Mouse (Mus musculus) heart, postnatal 10 days (tissue): ENCODE results near the gene Zfyve27. TPM values are rescaled to one million over a fixed set of nuclear protein-coding genes. Genes with fewer than 3 reads are reported as not detected.
A peak's percentile ranks its signal among the peaks of the same experiment; 100 is the strongest.

Source experiments
- DNase-seq, 2 experiments: peaks; one replicate each; pipeline ENCODE4 v3.0.0; 2021
- intact Hi-C: fragments of 180-260 bp; cut with DNase I; formaldehyde crosslinking; loops from one replicate; pipeline ENCODE4 v1.15.1; 2025
- total RNA-seq, 2 experiments: library from RNA; stranded (reverse); gene quantifications; 2 replicates each; pipeline ENCODE4 v1.2.3; 2021

The Zfyve27 gene
- total RNA-seq, 2 experiments from 2014 or later: 27.6 to 29.6 TPM

DNA sequence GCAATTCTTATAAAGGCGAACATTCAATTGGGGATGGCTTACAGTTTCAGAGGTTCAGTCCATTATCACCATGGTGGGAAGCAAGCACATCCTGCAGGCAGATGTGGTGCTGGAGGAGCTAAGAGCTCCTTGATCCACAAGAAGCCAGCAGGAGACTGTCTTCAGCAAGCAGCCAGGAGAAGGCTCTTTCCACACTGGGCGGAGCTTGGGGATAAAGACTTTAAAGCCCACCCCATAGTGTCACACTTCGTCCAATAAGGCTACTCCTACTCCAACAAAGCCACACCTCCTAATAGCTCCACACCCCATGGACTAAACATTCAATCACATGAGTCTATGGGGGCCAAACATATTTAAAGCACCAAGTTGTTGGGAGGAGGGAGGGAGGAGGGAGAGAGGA is 21.8 kb upstream of the Zfyve27 start:
- DNase-seq: no peak
- intact Hi-C loops: no loop called here

DNA sequence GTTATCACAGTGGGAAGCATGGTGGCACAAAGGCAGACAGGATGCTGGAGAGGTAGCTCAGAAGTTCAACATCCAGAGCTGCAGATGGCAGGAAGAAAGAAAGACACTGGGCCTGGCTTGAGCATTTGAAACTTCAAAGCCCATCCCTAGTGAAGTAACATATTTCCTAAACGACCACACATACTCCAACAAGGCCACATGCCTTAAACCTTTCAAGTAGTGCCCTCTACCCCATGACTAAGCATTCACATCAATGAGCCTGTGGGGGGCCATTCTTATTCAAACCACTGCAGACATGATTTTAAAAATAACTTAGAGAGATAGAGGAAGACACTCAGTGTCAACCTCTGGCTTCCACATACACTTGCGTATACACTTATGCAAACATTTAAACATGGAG is 21.0 kb upstream of the Zfyve27 start:
- DNase-seq: no peak
- intact Hi-C loops: no loop called here

DNA sequence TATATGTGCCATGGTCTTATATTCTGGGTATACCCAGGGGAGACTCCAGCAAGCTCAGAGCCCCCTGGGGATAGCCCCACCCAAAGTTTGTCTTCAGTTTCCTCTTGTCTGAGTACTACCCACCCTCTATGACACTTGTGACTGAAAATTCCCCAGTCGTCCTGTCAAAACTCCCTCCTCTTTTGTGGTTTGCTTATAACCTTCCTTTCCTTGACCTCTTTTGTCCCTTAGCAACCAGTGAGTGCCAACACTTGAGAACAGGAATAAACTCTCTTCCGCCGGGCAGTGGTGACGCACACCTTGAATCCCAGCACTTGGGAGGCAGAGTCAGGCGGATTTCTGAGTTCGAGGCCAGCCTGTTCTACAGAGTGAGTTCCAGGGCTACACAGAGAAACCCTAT is 19.7 kb upstream of the Zfyve27 start:
- DNase-seq: peak in 1 of 2 experiments; percentile 44
- intact Hi-C loops: loop anchor here (1.0 kb wide), 1 partner anchor 22 kb away; no protein-coding TSS in a partner anchor

DNA sequence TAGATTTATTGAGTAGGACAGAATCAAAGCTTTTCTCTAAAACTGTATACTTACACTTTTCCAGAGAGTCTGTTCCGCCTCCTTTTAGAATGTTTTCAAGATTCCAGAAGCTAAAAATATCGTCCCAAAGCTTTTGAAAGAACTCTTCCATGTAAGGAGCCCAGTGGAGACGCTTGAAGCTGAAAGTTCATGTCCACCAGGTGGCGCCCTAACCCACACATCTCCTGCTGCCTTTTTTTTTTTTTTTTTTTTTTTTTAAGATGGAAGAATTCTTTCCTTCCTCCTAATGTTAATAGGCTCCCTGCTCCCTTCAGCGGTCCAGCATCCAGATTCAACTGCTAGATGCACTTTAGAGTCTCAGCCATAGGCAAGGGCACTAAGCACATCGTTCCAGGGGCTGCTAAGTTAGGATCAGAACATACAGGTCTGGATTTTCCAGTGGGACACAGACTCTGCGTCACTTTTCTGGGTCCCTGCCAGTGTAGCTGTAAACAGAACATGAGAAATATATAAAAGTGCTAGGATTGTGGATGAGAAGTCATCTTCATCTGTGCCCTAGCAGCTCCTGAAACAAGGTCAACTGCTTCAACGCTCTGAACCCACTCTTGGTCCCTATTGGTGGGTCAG is 19.1 kb upstream of the Zfyve27 start:
- intact Hi-C loops: loop anchor here (1.0 to 5.0 kb wide), 2 partner anchors 22 to 162 kb away; partner anchors contain the start of genes Mms19 and Ubtd1
- DNase-seq: peak; percentile 88 to 93

DNA sequence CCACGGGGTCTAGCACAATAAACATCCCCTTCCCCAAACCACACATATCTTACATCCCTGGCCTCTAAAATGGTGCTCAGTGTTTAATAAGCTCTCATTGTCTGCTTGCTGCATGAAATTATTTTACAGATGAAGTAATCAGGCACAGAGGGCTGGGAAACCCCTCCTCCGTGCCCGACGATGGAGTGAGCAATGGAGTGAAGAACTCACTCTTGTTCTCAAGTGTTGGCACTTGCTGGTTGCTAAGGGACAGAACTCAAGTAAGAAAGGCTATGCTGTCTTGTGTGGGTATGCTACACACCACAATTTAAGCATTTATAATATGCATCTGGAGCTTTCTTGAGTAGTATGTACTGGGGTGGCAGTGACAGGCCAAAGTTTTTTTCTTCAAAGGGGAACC is 18.5 kb upstream of the Zfyve27 start:
- intact Hi-C loops: loop anchor here (5.0 kb wide), 1 partner anchor 163 kb away; the partner anchor contains the start of genes Mms19 and Ubtd1

DNA sequence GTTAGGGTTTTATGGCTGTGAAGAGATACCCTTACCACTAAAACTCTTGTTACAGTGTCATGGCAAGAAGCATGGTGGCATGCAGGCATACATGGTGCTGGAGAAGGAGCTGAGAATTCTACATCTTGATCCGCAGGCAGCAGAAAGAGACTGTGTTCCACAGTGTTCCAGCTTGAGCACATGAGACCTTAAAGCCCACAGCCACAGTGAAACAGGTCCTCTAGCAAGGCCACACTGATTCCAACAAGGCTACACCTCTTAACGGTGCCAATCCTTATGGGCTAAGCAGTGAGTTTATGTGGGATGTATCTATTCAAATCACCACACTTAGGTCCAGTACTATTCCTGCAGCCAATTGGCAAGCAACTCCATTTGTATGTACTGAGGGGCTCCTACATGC is 18.0 kb upstream of the Zfyve27 start:
- no peak for DNase-seq

More for the DNA sequence above, 18.5 kb upstream of the Zfyve27 start:
- DNase-seq: no peak

DNA sequence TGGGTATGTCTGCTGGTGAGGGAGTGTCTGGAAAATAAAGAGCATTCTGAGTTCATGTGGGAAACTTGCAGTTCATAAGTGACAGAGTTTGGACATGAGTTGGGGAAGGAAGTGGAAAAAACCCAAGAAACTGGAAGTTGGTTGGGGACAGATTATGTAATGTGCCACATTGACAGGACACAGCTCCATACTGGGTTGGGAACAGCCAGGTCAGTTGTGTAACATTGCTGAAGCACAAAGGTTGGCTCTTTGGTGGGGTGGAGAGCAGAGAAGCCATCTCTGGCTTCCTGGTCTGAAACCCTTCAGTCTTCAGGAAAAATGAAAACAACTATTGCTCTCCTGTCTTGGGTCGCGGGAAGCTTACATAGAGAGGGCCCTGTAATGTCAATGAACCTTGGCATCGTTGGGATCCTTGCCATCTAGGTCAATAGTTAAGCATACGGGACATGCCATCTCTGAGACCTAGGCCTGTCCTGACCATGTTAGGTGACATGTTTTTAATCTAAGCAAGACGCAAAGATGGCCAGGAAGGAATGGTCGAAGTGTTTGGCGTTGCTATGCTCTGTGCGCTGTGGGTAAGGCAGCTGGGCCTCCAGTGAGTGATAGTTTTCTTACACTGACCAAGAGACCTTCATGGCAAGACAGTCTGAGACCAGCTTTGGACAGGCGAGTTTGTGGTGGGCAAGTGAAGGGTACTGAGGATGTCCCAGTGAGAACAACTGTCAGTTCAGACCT is 17.3 kb upstream of the Zfyve27 start:
- intact Hi-C loops: loop anchor here (5.0 kb wide), 1 partner anchor 164 kb away; the partner anchor contains the start of genes Mms19 and Ubtd1
- DNase-seq: peak in 1 of 2 experiments; percentile 26

More for the DNA sequence above, 18.0 kb upstream of the Zfyve27 start:
- intact Hi-C loops: loop anchor here (5.0 kb wide), 1 partner anchor 163 kb away; the partner anchor contains the start of genes Mms19 and Ubtd1

DNA sequence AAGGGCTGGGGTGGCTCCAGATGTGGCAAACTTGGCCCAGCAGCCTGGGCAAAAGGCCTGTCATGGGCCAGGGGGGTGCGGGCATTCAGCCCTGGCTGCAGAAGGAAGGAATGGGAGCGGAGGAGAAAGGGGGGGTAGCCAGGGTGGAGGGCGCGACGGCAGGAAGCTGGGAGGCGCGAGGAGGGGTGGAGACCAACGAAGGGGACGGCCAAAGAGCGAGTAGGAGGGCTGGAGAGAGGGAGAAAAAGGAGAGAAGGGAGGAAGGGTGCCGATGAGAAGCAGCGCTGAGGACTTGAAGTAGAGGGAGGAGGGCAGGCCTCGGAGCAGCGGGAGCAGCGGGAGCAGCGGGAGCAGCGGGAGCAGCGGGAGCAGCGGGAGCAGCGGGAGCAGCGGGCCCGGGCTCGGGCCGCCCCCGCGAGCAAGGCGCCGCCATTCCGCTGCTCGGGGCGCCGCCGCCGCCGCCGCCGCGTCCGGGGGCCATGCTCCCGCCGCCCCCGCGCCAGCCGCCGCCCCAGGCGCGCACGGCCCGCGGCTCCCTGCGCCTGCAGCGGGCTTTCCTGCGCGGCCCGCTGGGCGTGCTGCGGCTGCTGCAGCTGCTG is 16.5 kb upstream of the Zfyve27 start, which contains the start of gene Marveld1:
Marveld1 (plus strand) TSS at position 231 of the 599 bp plus-strand sequence.
- intact Hi-C loops: loop anchor here (5.0 kb wide), 1 partner anchor 165 kb away; the partner anchor contains the start of genes Mms19 and Ubtd1
- DNase-seq: peak; percentile 86 to 88

DNA sequence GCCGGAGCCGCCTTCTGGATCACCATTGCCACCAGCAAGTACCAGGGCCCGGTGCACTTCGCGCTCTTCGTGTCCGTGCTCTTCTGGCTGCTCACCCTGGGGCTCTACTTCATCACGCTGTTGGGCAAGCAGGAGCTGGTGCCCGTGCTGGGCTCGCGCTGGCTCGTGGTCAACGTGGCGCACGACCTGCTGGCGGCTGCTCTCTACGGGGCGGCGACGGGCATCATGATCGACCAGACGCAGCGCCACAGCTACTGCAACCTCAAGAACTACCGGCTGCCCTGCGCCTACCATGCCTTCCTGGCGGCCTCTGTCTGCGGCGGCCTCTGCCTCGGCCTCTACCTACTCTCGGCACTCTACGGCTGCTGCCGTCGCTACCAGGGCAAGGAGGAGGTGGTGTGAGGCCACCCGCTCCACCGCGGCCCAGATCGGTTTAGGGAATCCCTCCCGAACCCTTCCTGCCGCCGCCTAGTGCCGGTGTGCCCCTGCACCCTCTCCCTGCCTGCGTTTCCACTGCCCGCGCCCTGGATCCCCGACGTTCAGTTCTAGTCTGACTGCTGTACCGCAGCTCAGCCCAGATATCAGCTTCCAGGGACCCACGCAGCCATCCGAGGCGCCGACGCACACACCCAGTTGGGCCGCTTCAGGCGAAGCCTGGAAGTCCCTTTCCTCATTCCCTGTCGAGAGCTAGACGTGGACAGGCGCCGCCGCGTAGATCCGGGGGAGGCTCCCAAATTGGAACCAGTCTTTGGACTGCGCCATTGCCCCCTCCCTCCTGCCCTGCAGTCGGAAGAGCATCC is 15.8 kb upstream of the Zfyve27 start:
- intact Hi-C loops: loop anchor here (5.0 kb wide), 1 partner anchor 166 kb away; the partner anchor contains the start of genes Mms19 and Ubtd1
- peak; percentile 77 to 81 for DNase-seq

DNA sequence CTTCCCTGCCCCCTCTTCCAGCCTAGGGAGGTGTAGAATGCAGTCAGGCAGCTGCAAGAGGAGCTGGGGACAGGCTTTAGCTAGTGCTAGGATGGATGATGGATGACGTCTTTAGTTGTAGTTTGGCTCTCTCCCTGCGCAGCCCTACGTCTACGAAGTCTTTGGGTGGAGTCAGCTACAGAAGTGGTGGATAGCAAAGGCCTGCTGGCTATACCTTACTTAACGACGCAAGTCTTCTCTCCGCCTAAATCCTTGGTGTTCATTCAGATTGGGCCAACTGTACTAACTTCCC is 15.2 kb upstream of the Zfyve27 start:
- no peak for DNase-seq
- intact Hi-C loops: loop anchor here (5.0 kb wide), 1 partner anchor 166 kb away; the partner anchor contains the start of genes Mms19 and Ubtd1

DNA sequence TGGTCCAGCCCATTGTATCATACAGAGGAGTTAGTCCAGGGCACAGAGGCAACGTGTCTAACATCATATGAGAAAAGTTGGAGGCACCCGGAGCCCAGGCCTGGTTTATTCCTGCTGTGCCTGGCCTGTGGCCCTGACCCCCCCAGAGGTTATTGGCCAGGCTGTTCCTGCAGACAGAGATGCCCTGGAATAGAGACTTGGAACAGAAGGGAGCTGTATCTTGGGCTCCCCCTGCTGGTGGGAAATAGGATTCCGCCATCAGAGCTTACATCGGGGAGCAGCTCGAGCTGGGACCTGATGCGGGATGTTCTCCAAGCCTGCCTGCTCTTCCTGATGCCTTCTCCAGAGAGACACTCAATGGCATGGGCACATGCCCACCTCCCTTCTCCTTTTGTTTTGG is 11.8 kb upstream of the Zfyve27 start:
- intact Hi-C loops: loop anchor here (5.0 kb wide), 1 partner anchor 115 kb away; the partner anchor contains the start of gene Ankrd2
- peak; percentile 92 to 94 for DNase-seq

DNA sequence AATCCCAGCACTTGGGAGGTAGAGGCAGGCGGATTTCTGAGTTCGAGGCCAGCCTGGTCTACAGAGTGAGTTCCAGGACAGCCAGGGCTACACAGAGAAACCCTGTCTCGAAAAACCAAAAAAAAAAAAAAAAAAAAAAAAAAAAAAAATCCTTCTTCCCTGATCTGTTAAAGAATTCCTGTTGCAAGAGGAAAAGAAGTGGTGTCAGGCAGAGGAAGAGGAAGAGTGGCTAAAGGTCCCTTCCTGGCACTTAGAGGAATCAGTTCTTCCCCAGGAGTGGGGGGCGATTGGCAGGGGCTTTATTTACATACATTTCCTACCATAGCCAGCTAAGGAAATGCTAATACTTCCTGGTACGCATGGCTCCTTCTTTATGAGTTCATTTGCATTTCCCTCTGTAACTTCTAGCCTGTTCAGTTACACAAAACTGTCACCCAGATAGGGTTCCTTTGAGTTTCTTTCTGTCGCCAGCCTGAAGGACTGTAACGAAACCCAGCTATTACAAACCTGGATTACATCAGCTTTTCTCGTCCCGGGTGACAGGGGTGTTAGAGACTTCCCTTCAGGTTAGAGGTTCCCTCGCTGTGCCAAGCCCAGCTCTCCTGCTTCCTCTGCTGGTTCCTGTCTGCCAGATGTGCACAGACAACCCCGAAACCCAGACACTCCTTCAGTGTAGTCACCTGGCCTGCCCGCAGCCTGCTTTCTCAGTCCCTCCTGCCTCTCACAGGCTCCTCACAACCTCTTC is 6.1 kb upstream of the Zfyve27 start:
- peak in 1 of 2 experiments; percentile 8 for DNase-seq
- intact Hi-C loops: no loop called here

DNA sequence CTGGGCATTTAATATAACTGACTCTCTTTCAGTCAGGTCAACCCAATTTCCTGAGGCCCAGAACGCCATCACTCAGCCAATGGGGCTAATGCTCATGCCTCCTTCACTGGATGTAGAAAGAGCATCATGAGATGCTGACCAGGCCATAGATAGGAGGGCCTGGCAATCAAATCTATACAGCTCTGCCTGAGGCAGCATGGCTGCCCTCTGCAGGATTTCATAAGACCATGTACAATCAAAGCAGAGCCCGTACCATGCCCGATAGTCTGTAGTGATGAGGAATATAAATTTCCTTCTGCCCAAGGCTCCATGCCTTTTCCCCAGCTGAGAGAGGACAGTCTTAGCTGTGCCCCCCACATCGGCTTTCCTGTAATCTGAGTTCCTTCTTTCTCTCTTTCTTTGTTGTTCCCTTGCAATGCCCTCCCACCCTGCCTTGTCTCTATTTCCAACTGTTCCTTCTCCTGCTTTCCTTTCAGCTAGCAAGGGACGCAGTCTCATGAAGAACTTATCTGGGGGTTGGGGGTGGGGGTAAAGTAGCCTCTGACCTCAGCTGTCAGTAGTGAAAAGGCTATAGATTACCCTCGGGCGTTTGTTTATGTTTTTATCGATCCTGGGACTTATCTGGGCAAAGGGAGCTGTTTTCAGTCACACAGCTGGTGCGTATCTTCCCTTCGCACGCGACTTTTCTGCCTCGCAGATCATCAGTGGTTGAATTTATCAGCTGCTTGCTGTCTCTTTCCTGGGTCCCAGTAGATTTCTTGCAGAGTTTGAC is 5.3 kb upstream of the Zfyve27 start:
- intact Hi-C loops: no loop called here
- DNase-seq: no peak

DNA sequence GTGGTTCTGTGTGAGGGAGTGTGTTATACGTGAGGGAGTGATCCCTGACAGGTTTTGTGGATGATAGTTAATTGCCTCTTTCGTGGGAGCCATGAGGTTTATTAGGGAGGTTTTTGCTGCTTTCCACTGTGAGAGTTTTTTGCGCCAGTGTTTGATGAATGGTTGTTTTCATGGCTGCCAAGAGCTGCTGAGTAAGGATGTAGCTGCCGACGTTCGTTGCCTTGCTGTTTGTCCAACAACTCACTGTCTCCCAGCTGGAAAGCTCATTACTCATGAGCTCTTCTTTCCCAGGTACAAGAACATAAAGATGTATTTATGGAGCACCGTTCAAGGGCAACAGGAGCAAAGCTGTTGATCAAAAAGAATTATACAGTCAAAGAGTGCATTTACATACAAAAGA is 437 bp downstream of the Zfyve27 start:
- intact Hi-C loops: no loop called here
- no peak for DNase-seq

DNA sequence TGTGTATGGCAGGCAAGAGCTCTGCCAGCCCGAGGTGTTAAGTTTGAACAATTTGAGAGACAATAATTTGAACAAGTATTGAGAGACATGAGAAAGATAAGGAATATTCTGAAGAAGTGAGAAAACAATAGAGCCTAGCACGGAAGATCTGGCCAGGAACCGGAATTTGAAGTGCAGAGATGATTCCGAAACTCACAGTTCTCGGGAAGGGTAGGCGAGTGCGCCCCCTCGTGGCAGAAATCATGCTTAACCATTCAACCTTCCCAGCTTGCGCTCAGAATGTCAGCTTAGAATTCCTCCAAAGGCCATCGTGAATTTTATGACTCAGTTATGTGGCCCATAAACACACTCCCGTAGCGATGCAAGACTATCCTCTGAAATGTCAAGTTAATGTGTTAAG is 2.4 kb downstream of the Zfyve27 start:
- intact Hi-C loops: loop anchor here (1.0 to 5.0 kb wide), 2 partner anchors 22 to 129 kb away; partner anchors contain the start of gene Ankrd2
- DNase-seq: peak; percentile 91 to 97

DNA sequence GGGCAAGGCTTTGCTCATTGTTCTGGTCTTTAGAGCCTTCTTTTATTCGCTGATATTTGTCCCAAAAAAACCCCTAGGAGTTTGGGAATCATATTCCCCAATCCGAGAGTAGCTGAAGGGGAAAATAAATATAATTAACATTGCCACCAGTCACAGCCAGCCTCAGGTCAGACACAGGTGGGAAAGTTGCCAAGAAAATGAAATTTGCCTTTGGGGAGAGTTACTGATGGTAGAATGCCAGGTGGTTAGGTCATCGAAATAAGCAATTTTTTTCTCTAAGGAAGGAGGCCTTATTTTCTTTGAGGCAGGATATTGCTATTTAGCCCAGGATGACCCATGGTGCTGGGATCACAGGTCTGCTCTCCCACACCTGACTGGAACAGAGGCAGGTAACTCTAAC is 3.0 kb downstream of the Zfyve27 start:
- no peak for DNase-seq
- intact Hi-C loops: loop anchor here (1.0 to 5.0 kb wide), 2 partner anchors 22 to 129 kb away; partner anchors contain the start of gene Ankrd2

DNA sequence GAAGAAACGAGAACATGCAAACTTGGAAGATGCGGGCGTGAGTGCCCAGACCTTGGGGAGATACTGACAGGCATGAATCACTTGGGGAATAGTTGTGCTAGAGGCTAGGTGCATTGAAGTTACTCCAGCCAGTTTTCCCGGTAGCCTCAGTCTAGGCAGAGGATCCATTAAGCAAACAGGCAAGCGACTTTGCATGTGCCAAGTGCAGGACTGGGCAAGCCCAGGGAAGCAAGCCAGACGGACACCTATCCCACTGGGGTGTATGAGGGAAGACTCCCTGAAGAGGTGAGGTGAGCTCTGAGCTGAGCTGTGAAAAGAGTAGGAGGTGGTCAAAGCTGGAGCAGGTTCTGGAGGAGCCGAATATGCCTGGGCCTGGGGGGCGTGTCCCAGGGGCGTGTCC is 3.7 kb downstream of the Zfyve27 start:
- intact Hi-C loops: loop anchor here (5.0 kb wide), 1 partner anchor 130 kb away; the partner anchor contains the start of gene Ankrd2
- DNase-seq: no peak

DNA sequence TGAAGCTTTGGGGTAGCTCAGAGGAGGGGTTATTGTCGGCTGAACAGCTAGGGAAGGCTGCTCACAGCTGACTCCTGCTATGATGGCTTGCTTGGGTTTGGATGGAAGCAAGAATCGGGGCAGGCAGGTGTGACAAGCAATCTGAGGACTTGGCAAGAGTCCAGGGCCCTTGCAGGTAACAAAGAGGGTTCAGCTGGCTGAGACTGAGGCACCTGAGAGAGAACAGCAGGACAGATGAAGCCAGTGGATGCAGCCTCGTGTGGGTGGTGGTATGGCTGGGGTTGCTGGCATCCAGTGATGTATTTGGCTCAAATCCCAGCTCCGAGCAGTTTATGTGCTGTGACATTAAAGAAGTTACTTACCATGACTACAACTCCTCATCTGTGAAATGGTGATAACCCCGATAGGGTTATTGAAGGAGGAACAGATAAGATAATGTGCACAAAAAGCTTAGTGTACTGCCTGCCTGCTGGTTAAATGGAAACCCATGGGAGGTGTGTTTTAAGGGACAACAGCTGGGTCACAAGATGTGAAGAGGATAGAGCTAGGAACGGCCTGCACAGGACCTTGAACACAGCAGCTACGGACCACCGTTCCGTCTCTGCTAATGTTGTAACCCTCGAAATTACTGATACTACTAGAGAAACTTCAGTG is 5.7 kb downstream of the Zfyve27 start:
- intact Hi-C loops: loop anchor here (5.0 kb wide), 1 partner anchor 132 kb away; the partner anchor contains the start of gene Ankrd2

More for the DNA sequence above, 5.7 kb downstream of the Zfyve27 start:
- DNase-seq: no peak
